Mouse (Mus musculus): ENCODE data around the gene Cops3.

GRCm38 (mm10) chr11:59778874-59779223, 60.8 kb downstream of the Cops3 start:
- TF ChIP-seq CTCF (IDR thresholded peaks at IDR 0.05; ENCODE audit: extremely low read depth, insufficient read depth, low read length) (no peak), POLR2A (IDR thresholded peaks at IDR 0.05; ENCODE audit: extremely low read depth, insufficient read depth, low read length) (no peak)
